Mouse (Mus musculus): ENCODE measurements around the gene Cdx2. TPM values are rescaled to one million over a fixed set of nuclear protein-coding genes. Genes with fewer than 3 reads are reported as not detected.

The Cdx2 gene
- polyA plus RNA-seq, 1 experiment from 2014 or later, result 42.1 TPM

DNA sequence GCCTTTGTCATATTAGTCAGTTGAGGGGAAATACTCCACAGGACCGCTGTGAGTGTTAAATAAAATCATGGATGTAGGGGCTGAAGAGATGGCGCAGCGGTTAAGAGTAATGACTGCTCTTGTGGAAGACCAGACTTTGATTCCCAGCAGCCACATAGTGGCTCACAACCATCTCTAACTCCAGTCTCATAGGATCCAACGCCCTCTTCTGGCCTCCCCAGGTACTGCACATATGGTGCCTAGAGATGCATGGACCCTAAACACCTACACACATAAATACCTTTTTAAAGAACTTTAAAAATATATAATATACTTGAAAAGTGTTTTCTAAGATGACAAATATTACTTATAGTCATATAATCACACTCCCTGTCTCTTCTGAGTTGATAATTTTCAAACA lies 22.7 kb downstream of the Cdx2 start:
- Histone ChIP-seq H3K9me3 (ENCODE audit: control insufficient read depth, low read length) (no peaks in the 10 kb centered on the region), H3K27me3 (replicated peaks; ENCODE audit: control insufficient read depth, insufficient read depth, low read length) (peaks cover 10% of the 10 kb centered on the region), H3K4me3 (ENCODE audit: low read length) (no peak overlapping the region), H3K27ac (ENCODE audit: low read length) (no peak overlapping the region), H3K9ac (ENCODE audit: low read depth, low read length) (no peak overlapping the region), H3K4me2 (ENCODE audit: low read depth, low read length) (no peak overlapping the region), H3K36me3 (ENCODE audit: control insufficient read depth, insufficient read depth, low read length) (no peaks in the 10 kb centered on the region), H3K4me1 (ENCODE audit: control insufficient read depth, insufficient read depth, low read length) (no peaks in the 10 kb centered on the region)
- ATAC-seq, result no peak
- whole genome bisulfite sequencing, result 73% methylated on average over 4 of the region's 4 CpGs

DNA sequence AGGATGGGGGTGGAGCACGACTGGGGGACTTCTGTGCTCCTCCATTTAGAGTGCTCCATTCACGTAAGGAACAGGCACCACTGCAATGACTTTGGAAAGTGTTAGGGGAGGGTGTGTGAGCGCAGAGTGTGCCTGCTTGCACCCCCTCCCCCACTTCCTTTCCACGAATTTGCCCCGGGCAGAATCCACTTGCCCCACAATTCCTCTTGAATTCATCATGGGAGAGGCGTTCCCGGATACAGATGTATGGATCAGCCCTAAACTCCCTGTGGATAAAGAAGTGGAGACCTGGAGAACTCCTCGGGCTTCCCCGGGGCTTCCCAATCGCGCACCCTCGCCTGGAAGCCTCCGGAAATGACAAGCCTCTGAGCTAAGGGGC lies 29.5 kb downstream of the Cdx2 start:
- no peak overlapping the region for H3K9ac ChIP-seq (ENCODE audit: low read depth, low read length)
- H3K27ac ChIP-seq (ENCODE audit: low read length), result no peak overlapping the region
- H3K36me3 ChIP-seq (ENCODE audit: control insufficient read depth, insufficient read depth, low read length), result no peaks in the 10 kb centered on the region
- 7% methylated on average over 13 of the region's 13 CpGs for WGBS
- H3K27me3 ChIP-seq (replicated peaks; ENCODE audit: control insufficient read depth, insufficient read depth, low read length), result peaks cover 59% of the 10 kb centered on the region
- H3K4me3 ChIP-seq (ENCODE audit: low read length), result no peak overlapping the region
- no peaks in the 10 kb centered on the region for H3K9me3 ChIP-seq (ENCODE audit: control insufficient read depth, low read length)
- no peak for ATAC-seq
- H3K4me2 ChIP-seq (ENCODE audit: low read depth, low read length), result no peak overlapping the region
- no peaks in the 10 kb centered on the region for H3K4me1 ChIP-seq (ENCODE audit: control insufficient read depth, insufficient read depth, low read length)

DNA sequence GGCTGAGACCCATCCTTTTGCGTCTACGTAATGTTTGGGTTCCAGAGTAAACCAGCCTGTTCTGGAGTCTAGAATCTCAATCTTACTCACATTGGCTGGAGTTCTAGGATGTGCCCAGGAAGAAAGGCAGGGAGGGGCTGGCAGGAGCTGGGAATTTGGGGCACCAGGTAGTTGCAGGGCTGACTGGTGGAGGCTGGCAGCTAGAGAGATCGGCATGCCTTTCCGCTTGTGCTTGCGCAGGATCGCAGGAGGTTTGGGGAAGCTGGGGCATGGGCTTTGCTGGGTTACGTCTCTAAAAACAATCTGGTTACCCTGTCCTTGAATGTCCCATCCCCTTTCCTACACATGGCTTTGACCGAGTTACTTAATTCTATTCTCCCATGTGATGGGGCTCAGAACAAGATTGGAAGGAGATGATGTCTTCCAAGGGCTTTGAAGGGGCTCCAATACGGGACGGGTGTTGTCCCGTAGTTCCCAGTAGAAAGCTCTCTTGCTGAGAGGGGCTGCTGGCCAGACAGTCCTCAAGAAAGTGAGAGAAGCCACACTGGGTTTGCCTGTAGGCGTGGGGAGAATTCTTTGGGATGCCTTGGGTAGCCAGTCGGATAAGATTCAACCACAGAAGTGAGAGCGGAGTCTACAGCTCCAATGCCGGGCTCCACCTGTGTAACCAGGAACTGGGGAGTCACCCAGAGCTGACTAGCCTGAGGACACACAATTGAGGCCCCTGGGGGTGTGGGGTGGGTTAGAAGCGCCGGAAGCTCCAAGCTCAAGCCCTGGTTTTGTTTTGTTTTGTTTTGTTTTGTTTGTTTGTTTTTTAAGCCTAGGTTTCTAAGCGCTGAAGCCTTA lies 30.1 kb downstream of the Cdx2 start:
- Histone ChIP-seq H3K4me2 (ENCODE audit: low read depth, low read length) (no peak overlapping the region), H3K27ac (ENCODE audit: low read length) (no peak overlapping the region), H3K4me1 (ENCODE audit: control insufficient read depth, insufficient read depth, low read length) (no peaks in the 10 kb centered on the region), H3K36me3 (ENCODE audit: control insufficient read depth, insufficient read depth, low read length) (no peaks in the 10 kb centered on the region), H3K27me3 (replicated peaks; ENCODE audit: control insufficient read depth, insufficient read depth, low read length) (peaks cover 60% of the 10 kb centered on the region), H3K9ac (ENCODE audit: low read depth, low read length) (no peak overlapping the region), H3K4me3 (ENCODE audit: low read length) (no peak overlapping the region), H3K9me3 (ENCODE audit: control insufficient read depth, low read length) (no peaks in the 10 kb centered on the region)
- no peak for ATAC-seq
- WGBS, result 7% methylated on average over 18 of the region's 18 CpGs

DNA sequence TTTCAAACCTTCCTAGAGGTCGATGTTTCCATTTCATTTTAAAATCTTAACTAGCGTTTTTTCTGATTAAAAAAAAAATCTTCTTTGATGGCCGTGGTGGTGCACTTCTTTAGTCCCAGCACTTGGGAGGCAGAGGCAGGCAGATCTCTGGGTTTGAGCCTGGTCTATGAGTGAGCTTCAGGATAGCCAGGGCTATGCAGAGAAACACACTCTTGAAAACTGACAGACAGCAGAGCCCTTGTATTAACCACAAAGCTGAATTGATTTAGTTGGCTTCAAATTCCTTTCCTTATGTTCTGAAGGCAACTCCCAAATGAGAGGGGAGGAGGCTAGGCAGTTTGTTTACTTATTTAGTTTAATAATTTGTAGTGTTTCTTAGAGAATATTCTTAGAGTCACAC lies 31.3 kb downstream of the Cdx2 start:
- Histone ChIP-seq H3K36me3 (ENCODE audit: control insufficient read depth, insufficient read depth, low read length) (no peaks in the 10 kb centered on the region), H3K9ac (ENCODE audit: low read depth, low read length) (no peak overlapping the region), H3K27me3 (replicated peaks; ENCODE audit: control insufficient read depth, insufficient read depth, low read length) (peaks cover 70% of the 10 kb centered on the region), H3K4me2 (ENCODE audit: low read depth, low read length) (no peak overlapping the region), H3K27ac (ENCODE audit: low read length) (no peak overlapping the region), H3K9me3 (ENCODE audit: control insufficient read depth, low read length) (no peaks in the 10 kb centered on the region), H3K4me1 (ENCODE audit: control insufficient read depth, insufficient read depth, low read length) (no peaks in the 10 kb centered on the region), H3K4me3 (ENCODE audit: low read length) (no peak overlapping the region)
- no peak for ATAC-seq
- 18% methylated on average over 3 of the region's 3 CpGs for WGBS

DNA sequence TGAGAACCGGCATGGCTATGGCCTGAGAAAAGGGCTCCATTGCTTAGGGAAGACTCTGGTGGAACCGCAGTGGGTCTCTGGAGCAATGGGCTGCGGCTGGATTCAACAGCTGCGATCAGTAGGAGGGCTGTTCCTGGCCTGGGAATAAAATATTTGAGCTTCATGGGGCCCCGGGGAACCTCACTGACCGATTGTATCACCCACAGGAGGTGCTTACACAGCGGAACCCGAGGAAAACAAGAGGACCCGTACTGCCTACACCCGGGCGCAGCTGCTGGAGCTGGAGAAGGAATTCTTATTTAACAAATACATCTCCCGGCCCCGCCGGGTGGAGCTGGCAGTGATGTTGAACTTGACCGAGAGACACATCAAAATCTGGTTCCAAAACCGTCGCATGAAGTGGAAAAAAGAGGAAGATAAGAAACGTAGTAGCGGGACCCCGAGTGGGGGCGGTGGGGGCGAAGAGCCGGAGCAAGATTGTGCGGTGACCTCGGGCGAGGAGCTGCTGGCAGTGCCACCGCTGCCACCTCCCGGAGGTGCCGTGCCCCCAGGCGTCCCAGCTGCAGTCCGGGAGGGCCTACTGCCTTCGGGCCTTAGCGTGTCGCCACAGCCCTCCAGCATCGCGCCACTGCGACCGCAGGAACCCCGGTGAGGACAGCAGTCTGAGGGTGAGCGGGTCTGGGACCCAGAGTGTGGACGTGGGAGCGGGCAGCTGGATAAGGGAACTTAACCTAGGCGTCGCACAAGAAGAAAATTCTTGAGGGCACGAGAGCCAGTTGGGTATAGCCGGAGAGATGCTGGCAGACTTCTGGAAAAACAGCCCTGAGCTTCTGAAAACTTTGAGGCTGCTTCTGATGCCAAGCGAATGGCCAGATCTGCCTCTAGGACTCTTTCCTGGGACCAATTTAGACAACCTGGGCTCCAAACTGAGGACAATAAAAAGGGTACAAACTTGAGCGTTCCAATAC lies 32.6 kb downstream of the Cdx2 start:
- ATAC-seq, result no peak
- Histone ChIP-seq H3K4me1 (ENCODE audit: control insufficient read depth, insufficient read depth, low read length) (no peaks in the 10 kb centered on the region), H3K4me3 (ENCODE audit: low read length) (peak overlapping the region; percentile 15), H3K9me3 (ENCODE audit: control insufficient read depth, low read length) (no peaks in the 10 kb centered on the region), H3K36me3 (ENCODE audit: control insufficient read depth, insufficient read depth, low read length) (no peaks in the 10 kb centered on the region), H3K4me2 (ENCODE audit: low read depth, low read length) (peak overlapping the region; percentile 5; the same call in 1 of the 2 replicates), H3K9ac (ENCODE audit: low read depth, low read length) (peak overlapping the region; percentile 8; the same call in 1 of the 2 replicates), H3K27ac (ENCODE audit: low read length) (no peak overlapping the region), H3K27me3 (replicated peaks; ENCODE audit: control insufficient read depth, insufficient read depth, low read length) (peaks cover 74% of the 10 kb centered on the region)
- 3% methylated on average over 48 of the region's 48 CpGs for WGBS

DNA sequence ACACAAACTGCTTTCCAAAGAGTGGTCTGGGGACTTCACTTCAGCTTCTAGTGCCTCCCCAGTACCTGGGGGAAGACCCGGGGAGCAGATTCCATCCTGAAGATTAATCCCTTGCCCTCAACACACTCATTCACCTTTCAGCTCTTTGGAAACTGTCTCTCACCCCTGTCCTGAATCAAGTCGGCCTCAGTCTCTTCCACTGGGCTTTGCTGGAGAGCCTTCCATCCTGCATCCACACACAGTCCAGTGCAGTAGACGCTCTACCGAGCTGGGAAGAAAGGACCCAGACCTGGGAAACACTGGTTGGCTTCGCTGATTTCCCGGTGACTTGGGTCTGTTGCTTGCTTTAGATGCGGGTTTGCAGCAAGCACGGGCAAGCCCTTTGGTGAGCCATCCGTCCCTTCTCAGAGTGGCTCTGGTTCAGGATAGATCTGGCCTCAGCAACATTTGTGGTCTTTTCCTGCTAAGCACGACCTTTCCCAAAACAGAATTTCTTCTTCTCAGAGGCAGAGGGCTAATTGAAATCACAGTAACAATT lies 34.2 kb downstream of the Cdx2 start:
- no peaks in the 10 kb centered on the region for H3K36me3 ChIP-seq (ENCODE audit: control insufficient read depth, insufficient read depth, low read length)
- ATAC-seq, result no peak
- H3K4me2 ChIP-seq (ENCODE audit: low read depth, low read length), result peak overlapping the region; percentile 22
- no peaks in the 10 kb centered on the region for H3K9me3 ChIP-seq (ENCODE audit: control insufficient read depth, low read length)
- 15% methylated on average over 10 of the region's 10 CpGs for WGBS
- peaks cover 70% of the 10 kb centered on the region for H3K27me3 ChIP-seq (replicated peaks; ENCODE audit: control insufficient read depth, insufficient read depth, low read length)
- H3K4me3 ChIP-seq (ENCODE audit: low read length), result peak overlapping the region; percentile 17; the same call in 1 of the 2 replicates
- no peak overlapping the region for H3K9ac ChIP-seq (ENCODE audit: low read depth, low read length)
- no peaks in the 10 kb centered on the region for H3K4me1 ChIP-seq (ENCODE audit: control insufficient read depth, insufficient read depth, low read length)
- H3K27ac ChIP-seq (ENCODE audit: low read length), result no peak overlapping the region

DNA sequence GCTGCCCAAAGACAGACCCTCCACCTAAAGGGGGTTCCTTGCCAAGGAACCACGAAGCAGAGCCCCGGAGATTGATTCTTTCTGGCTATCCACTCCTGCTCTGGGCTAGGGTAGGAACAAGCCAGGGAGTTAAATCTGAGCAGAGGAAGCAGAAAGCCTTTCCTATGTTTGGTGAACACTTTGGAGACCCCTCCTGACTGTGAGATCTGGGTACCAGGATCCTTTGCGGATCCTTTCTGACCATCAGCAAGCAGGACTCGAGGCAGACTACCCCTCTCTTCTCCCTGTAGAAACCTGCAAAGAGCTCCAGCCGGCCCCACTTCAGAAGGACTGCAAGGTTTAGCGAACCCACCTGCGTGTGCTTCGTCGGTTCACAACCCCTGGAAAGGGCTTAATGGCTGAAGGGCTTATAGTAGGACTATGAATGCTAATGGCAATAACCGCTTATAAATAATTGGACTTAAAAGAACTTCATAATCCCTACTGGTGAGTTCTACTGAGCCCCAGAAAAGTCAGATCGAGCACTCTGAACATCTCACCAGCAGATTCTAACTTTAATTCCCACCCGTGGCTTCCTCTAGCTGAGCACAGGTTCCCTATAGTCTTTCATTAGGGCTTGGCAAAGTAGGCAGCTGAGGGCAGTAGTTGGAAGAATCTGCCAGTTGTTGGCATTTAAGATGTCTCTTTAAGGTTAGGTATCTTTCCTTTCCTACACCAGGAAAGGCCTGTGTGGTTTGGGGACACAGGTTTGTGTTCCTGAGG lies 34.8 kb downstream of the Cdx2 start:
- Histone ChIP-seq H3K4me1 (ENCODE audit: control insufficient read depth, insufficient read depth, low read length) (no peaks in the 10 kb centered on the region), H3K4me2 (ENCODE audit: low read depth, low read length) (no peak overlapping the region; the same call in 1 of the 2 replicates), H3K27ac (ENCODE audit: low read length) (no peak overlapping the region), H3K27me3 (replicated peaks; ENCODE audit: control insufficient read depth, insufficient read depth, low read length) (peaks cover 70% of the 10 kb centered on the region), H3K4me3 (ENCODE audit: low read length) (peak overlapping the region; percentile 14), H3K9me3 (ENCODE audit: control insufficient read depth, low read length) (no peaks in the 10 kb centered on the region), H3K9ac (ENCODE audit: low read depth, low read length) (peak overlapping the region; percentile 16; the same call in 1 of the 2 replicates), H3K36me3 (ENCODE audit: control insufficient read depth, insufficient read depth, low read length) (no peaks in the 10 kb centered on the region)
- ATAC-seq, result no peak
- 12% methylated on average over 12 of the region's 12 CpGs for WGBS

DNA sequence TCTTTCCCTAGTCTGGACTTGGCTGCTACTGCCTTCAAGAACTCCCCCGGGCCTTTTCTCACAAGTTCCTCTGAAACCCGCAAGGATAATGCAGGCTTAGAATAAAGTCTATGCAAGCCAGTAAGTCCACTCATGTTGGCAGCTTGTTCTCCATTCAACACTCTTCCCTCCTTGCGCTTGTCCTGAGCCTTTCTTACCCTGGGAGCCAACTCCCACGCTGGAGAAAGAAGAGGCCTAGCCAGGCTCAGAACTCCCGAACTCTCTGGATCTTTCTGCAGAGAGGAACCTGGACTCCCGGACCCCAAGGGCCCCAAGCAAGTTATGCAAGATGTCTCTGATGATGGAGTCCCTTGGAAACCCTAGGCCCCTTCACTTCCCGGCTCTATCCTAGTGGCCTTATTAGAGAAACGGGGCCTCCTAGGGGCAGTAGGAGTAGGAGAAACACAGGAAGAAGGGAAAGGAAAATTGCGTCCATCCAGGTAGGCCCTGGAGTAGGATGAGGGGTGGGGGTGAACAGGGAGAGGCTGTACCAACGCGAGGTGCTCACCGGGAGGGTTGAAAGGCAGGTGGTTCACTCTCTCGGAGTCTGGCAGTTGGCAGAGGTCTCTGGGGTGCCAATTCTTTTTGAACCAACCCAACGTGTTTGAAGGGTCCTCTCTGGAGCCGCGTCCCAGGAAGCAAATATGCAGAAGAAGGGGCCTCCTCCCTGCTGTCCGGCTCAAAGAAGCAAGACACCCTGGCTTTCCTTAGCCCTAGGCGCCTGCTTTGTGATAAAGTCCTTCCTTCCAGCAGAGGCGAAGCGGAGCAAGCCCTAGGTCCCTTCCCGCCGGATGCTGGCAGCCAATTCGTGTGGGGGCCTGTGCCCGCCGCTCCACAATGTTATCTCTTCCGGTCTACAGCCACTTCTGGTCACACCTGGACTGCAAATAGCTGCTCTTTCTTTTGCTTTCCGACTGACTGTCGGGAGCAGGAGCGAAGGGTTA lies 36.1 kb downstream of the Cdx2 start:
- Histone ChIP-seq H3K9ac (ENCODE audit: low read depth, low read length) (peak overlapping the region; percentile 48), H3K36me3 (ENCODE audit: control insufficient read depth, insufficient read depth, low read length) (no peaks in the 10 kb centered on the region), H3K9me3 (ENCODE audit: control insufficient read depth, low read length) (no peaks in the 10 kb centered on the region), H3K4me1 (ENCODE audit: control insufficient read depth, insufficient read depth, low read length) (no peaks in the 10 kb centered on the region), H3K4me2 (ENCODE audit: low read depth, low read length) (peak overlapping the region; percentile 50; the same call in 1 of the 2 replicates), H3K27me3 (replicated peaks; ENCODE audit: control insufficient read depth, insufficient read depth, low read length) (peaks cover 66% of the 10 kb centered on the region), H3K27ac (ENCODE audit: low read length) (peak overlapping the region; percentile 11; the same call in 1 of the 2 replicates), H3K4me3 (ENCODE audit: low read length) (peak overlapping the region; percentile 46)
- WGBS, result 10% methylated on average over 29 of the region's 29 CpGs
- ATAC-seq, result peak; percentile 44
